ENCODE assay signal across 9 mouse cellular contexts in the genomic region with DNA sequence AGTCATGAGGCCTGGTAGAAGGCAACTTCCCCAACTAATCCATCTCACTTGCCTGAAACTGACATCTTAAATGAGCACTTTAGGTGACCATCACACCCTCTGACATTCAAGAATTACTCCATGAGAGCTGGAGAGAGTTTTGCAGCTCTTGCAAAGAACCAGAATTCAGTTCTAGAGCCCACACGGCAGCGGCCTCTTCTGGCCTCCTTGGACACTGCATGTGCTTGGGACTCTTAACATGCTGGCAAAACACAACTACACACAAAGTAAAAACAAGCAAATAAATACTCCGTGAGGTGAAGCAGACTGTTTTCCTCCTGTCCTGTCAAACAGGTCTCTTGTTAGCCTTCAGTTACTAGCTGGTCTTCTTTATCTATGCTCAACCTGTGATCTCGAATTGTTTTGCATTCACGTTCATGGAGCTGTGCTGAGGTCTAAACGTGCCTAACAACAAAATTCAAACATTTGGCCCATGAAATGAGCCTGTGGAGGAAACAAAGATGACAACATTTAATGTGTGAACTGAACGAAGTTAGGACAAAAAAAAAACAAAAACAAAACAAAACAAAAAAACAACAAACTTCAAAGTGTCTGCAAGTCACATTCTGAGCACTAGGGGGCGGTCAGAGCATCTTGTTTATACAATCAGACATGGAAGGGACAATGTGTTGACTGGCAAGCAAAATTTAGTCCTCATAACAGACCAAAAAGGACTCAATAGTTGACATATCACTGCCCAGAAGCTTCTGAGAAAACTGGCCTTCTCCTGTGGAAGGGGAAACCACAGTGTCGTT. TPM values are rescaled to one million over a fixed set of nuclear protein-coding genes. Genes with fewer than 3 reads are reported as not detected.
DNase-seq lines count a peak whose midpoint lies in the region; ATAC-seq lines count a peak whose summit lies in the region.
"Not testable (repeated sequence)": the region's sequence is repeated elsewhere in the genome, so short reads cannot be mapped to it uniquely, and the experiment has no call there.
"Had no signal": no experiment of that assay in that cellular context is flagged by ENCODE, and none has a peak within 500 bp of the region (broad histone marks: within the 10 kb centered on the region; RNA-seq: fewer than 3 reads in every experiment).

No protein-coding gene starts in this region.

- not testable (repeated sequence) for H3K27ac ChIP-seq in forebrain, embryonic 10.5 days

- H3K27me3 ChIP-seq in forebrain, embryonic 10.5 days (ENCODE audit: poor library complexity, severe bottlenecking), result not testable (repeated sequence)

- not testable (repeated sequence) for H3K36me3 ChIP-seq in forebrain, embryonic 10.5 days (replicated peaks)

- H3K9me3 ChIP-seq in forebrain, embryonic 10.5 days, result not testable (repeated sequence)

- ATAC-seq in hematopoietic stem cell, adult 5-6 weeks (replicated peaks in 1 of 2; ENCODE audit: insufficient read depth in 1 of 2, low FRiP score in 2 of 2, low TSS enrichment in 1 of 2, low read depth in 1 of 2, poor library complexity in 2 of 2, severe bottlenecking in 2 of 2), result peak; percentile 84 to 90

- H3K4me1 ChIP-seq in forebrain, embryonic 10.5 days, result not testable (repeated sequence)

- not testable (repeated sequence) for H3K4me3 ChIP-seq in forebrain, embryonic 10.5 days

- WGBS in forebrain, embryonic 10.5 days, result 42% methylated on average over 9 of the region's 9 CpGs

- DNase-seq in Muller cell, postnatal 12 days (ENCODE audit: inconsistent ontology term), result peak; percentile 43
- DNase-seq in c-Kit-positive CD71-positive TER-119-positive erythroid progenitor cells, embryonic 14.5 days (ENCODE audit: low spot score), result peak; percentile 39
- peak; percentile 19 for DNase-seq in forebrain, embryonic 10.5 days (ENCODE audit: extremely low spot score, low spot score)
- peak; percentile 4 for DNase-seq in layer of hippocampus, adult 9-10 months (ENCODE audit: low spot score)
- peak; percentile 48 for DNase-seq in lung, postnatal 14 days
- peak; percentile 65 for DNase-seq in retina, embryonic 14.5 days (ENCODE audit: low spot score)
- DNase-seq in urinary bladder, postnatal 14 days (ENCODE audit: low spot score), result peak; percentile 38

RNA-seq across cellular contexts. Expression of gene Gsdmc4, which starts 16.3 kb away (rescaled TPM):
- 0.06 TPM in 1 of 2 replicates, not detected in the other for polyA plus RNA-seq in forebrain, embryonic 10.5 days (2016; fragmentation: Nextera tagmentation; extraction: Ambion mirVana)
- not detected in 2 replicates for total RNA-seq in hematopoietic stem cell, adult 5-6 weeks (2017)
- polyA plus RNA-seq: midbrain, embryonic 15.5 days had no signal

RNA-seq across cellular contexts. Expression of gene Gsdmc3, which starts 17.4 kb away (rescaled TPM):
- not detected in 2 replicates for polyA plus RNA-seq in forebrain, embryonic 10.5 days (2016; fragmentation: Nextera tagmentation; extraction: Ambion mirVana)
- total RNA-seq in hematopoietic stem cell, adult 5-6 weeks (2017), result not detected in 2 replicates
- polyA plus RNA-seq: midbrain, embryonic 15.5 days had no signal

RNA-seq across cellular contexts. Expression of gene Gsdmc2, which starts 50.8 kb away (rescaled TPM):
- not detected in 2 replicates for polyA plus RNA-seq in forebrain, embryonic 10.5 days (2016; fragmentation: Nextera tagmentation; extraction: Ambion mirVana)
- not detected in 2 replicates for total RNA-seq in hematopoietic stem cell, adult 5-6 weeks (2017)
- polyA plus RNA-seq: midbrain, embryonic 15.5 days had no signal

Comparison
In these comparisons a context has a peak if more than half of its experiments do, and no peak if none do; other contexts are left out.
1. DNase-seq: peak in every context shown above with its lines; median percentile 65 in retina, embryonic 14.5 days; 48 in lung, postnatal 14 days; 43 in Muller cell, postnatal 12 days; 39 in c-Kit-positive CD71-positive TER-119-positive erythroid progenitor cells, embryonic 14.5 days; 38 in urinary bladder, postnatal 14 days; 19 in forebrain, embryonic 10.5 days; 4 in layer of hippocampus, adult 9-10 months.